Comparison of ENCODE assay signal across 38 mouse cellular contexts in the genomic region with DNA sequence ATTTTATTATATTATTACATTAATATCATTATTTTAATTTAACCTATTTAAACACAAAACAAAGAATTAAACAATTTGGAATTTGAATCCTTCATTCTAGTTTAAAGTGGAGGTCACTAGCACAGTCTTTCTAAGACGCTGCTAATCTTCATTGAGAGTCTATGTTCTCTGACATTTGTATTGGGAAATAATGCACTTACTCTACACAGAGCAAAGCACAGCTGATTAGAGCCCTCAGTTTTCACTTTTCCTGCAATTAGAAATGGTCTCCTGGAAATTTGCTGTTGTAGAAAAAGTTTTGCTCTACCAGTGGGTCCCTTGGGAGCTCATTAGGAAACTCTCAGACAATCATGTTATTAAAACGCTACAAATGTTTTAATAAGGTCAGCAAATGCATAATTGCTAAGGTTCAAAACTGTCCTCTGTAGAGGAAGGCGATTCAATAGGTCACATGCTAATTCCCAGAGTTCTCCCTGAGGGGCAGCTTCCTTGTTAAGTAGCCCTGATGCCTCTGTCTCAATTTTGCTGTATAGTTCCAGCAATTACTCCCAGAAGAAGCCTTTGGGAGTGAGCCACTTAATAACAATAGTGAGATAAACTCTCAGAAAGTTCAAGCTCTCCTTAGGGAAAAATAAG. TPM values are rescaled to one million over a fixed set of nuclear protein-coding genes. Genes with fewer than 3 reads are reported as not detected.
DNase-seq lines count a peak whose midpoint lies in the region; ATAC-seq lines count a peak whose summit lies in the region.
"Had no signal": no experiment of that assay in that cellular context is flagged by ENCODE, and none has a peak within 500 bp of the region (broad histone marks: within the 10 kb centered on the region; RNA-seq: fewer than 3 reads in every experiment).

No protein-coding gene starts in this region.

- H3K4me3 ChIP-seq in embryonic facial prominence, embryonic 11.5 days (ENCODE audit: low read depth, low read length), result no peak overlapping the region
- H3K4me3 ChIP-seq in embryonic facial prominence, embryonic 10.5 days, result no peak overlapping the region
- no peak overlapping the region for H3K4me3 ChIP-seq in neural tube, embryonic 15.5 days (replicated peaks)
- no peak overlapping the region for H3K4me3 ChIP-seq in midbrain, embryonic 15.5 days
- H3K4me3 ChIP-seq: embryonic facial prominence, embryonic 13.5 days; forebrain, embryonic 13.5 days; heart, embryonic 13.5 days; limb, embryonic 13.5 days; liver, embryonic 12.5 days; stomach, embryonic 15.5 days had no signal

- no peak overlapping the region for H3K4me2 ChIP-seq in embryonic facial prominence, embryonic 11.5 days (ENCODE audit: low read depth, low read length)
- H3K4me2 ChIP-seq in neural tube, embryonic 15.5 days, result no peak overlapping the region
- no peak overlapping the region for H3K4me2 ChIP-seq in midbrain, embryonic 15.5 days
- H3K4me2 ChIP-seq: embryonic facial prominence, embryonic 13.5 days; forebrain, embryonic 13.5 days; heart, embryonic 13.5 days; limb, embryonic 13.5 days; liver, embryonic 12.5 days; stomach, embryonic 15.5 days had no signal

- 37% methylated on average over 3 of the region's 3 CpGs for WGBS in embryonic facial prominence, embryonic 11.5 days
- WGBS in embryonic facial prominence, embryonic 10.5 days, result 45% methylated on average over 3 of the region's 3 CpGs
- 68% methylated on average over 3 of the region's 3 CpGs for WGBS in neural tube, embryonic 15.5 days
- WGBS in midbrain, embryonic 15.5 days, result 36% methylated on average over 3 of the region's 3 CpGs

- peak; percentile 1 for DNase-seq in embryonic facial prominence, embryonic 11.5 days (ENCODE audit: low spot score)
- DNase-seq in embryonic facial prominence, embryonic 10.5 days (ENCODE audit: low spot score), result no peak
- DNase-seq in neural tube, embryonic 10.5 days (ENCODE audit: extremely low spot score, low spot score), result no peak
- DNase-seq in lung, postnatal 4 days, result no peak
- DNase-seq: adrenal gland, postnatal 14 days; cerebellum, adult 2 months; cerebellum, postnatal 14 days; gastrocnemius, postnatal 10 days; heart, postnatal 10 days; kidney, adult 8-10 months; kidney, postnatal 4 days; liver, postnatal 0 days; lung, postnatal 36 days; right cerebral cortex, postnatal 25 days had no signal

- no peaks in the 10 kb centered on the region for H3K4me1 ChIP-seq in embryonic facial prominence, embryonic 11.5 days (ENCODE audit: control insufficient read depth, insufficient read depth, low read length)
- no peaks in the 10 kb centered on the region for H3K4me1 ChIP-seq in embryonic facial prominence, embryonic 10.5 days
- no peaks in the 10 kb centered on the region for H3K4me1 ChIP-seq in neural tube, embryonic 15.5 days
- H3K4me1 ChIP-seq in midbrain, embryonic 15.5 days, result 0 out of 2 replicates have a peak, but pooled peaks cover 4% of the 10 kb centered on the region
- H3K4me1 ChIP-seq: embryonic facial prominence, embryonic 13.5 days; forebrain, embryonic 13.5 days; heart, embryonic 13.5 days; limb, embryonic 13.5 days; liver, embryonic 12.5 days; stomach, embryonic 15.5 days had no signal

- no peak overlapping the region for H3K9ac ChIP-seq in embryonic facial prominence, embryonic 11.5 days (replicated peaks; ENCODE audit: low read length)
- H3K9ac ChIP-seq in neural tube, embryonic 15.5 days (replicated peaks), result no peak overlapping the region
- H3K9ac ChIP-seq in midbrain, embryonic 15.5 days, result no peak overlapping the region
- H3K9ac ChIP-seq: embryonic facial prominence, embryonic 13.5 days; forebrain, embryonic 13.5 days; heart, embryonic 13.5 days; limb, embryonic 13.5 days; liver, embryonic 12.5 days; liver, postnatal 0 days; stomach, embryonic 15.5 days had no signal

- no peak for ATAC-seq in embryonic facial prominence, embryonic 11.5 days (replicated peaks; ENCODE audit: insufficient number of reproducible peaks, low FRiP score, low TSS enrichment, low read depth)
- ATAC-seq in neural tube, embryonic 15.5 days (ENCODE audit: low FRiP score), result peak; percentile 73
- ATAC-seq in midbrain, embryonic 15.5 days (replicated peaks), result peak; percentile 69; the same call in 1 of the 2 replicates
- ATAC-seq in erythroid progenitor cell, adult 5-6 weeks (replicated peaks; ENCODE audit: low FRiP score, poor library complexity, severe bottlenecking), result no peak
- ATAC-seq in megakaryocyte, adult 5-6 weeks (ENCODE audit: poor library complexity, severe bottlenecking), result no peak
- ATAC-seq: forebrain, embryonic 13.5 days; intestine, embryonic 16.5 days; liver, embryonic 12.5 days; liver, postnatal 0 days; Patski had no signal

- H3K27me3 ChIP-seq in embryonic facial prominence, embryonic 11.5 days (ENCODE audit: control insufficient read depth, insufficient read depth, low read length), result no peaks in the 10 kb centered on the region
- H3K27me3 ChIP-seq in embryonic facial prominence, embryonic 10.5 days (replicated peaks; ENCODE audit: low read depth, poor library complexity, severe bottlenecking), result no peaks in the 10 kb centered on the region
- no peaks in the 10 kb centered on the region for H3K27me3 ChIP-seq in neural tube, embryonic 15.5 days (replicated peaks)
- H3K27me3 ChIP-seq in midbrain, embryonic 15.5 days (replicated peaks), result no peaks in the 10 kb centered on the region
- H3K27me3 ChIP-seq: embryonic facial prominence, embryonic 13.5 days; forebrain, embryonic 13.5 days; heart, embryonic 13.5 days; limb, embryonic 13.5 days; liver, embryonic 12.5 days; Patski; stomach, embryonic 15.5 days had no signal

- H3K36me3 ChIP-seq in embryonic facial prominence, embryonic 11.5 days (replicated peaks; ENCODE audit: control insufficient read depth, insufficient read depth, low read depth, low read length), result no peaks in the 10 kb centered on the region
- H3K36me3 ChIP-seq in embryonic facial prominence, embryonic 10.5 days (replicated peaks), result no peaks in the 10 kb centered on the region
- H3K36me3 ChIP-seq in neural tube, embryonic 15.5 days, result no peaks in the 10 kb centered on the region
- H3K36me3 ChIP-seq in midbrain, embryonic 15.5 days (replicated peaks), result no peaks in the 10 kb centered on the region
- H3K36me3 ChIP-seq: embryonic facial prominence, embryonic 13.5 days; G1E; heart, embryonic 13.5 days; limb, embryonic 13.5 days; liver, embryonic 12.5 days; stomach, embryonic 15.5 days had no signal

- no peaks in the 10 kb centered on the region for H3K9me3 ChIP-seq in embryonic facial prominence, embryonic 11.5 days (replicated peaks; ENCODE audit: control insufficient read depth, low read length)
- no peaks in the 10 kb centered on the region for H3K9me3 ChIP-seq in embryonic facial prominence, embryonic 10.5 days
- no peaks in the 10 kb centered on the region for H3K9me3 ChIP-seq in neural tube, embryonic 15.5 days (replicated peaks)
- no peaks in the 10 kb centered on the region for H3K9me3 ChIP-seq in midbrain, embryonic 15.5 days
- H3K9me3 ChIP-seq: embryonic facial prominence, embryonic 13.5 days; forebrain, embryonic 13.5 days; G1E; heart, embryonic 13.5 days; limb, embryonic 13.5 days; liver, embryonic 12.5 days; stomach, embryonic 15.5 days had no signal

- no peak overlapping the region for H3K27ac ChIP-seq in embryonic facial prominence, embryonic 11.5 days (replicated peaks; ENCODE audit: low read depth, low read length)
- H3K27ac ChIP-seq in embryonic facial prominence, embryonic 10.5 days (replicated peaks), result no peak overlapping the region
- H3K27ac ChIP-seq in neural tube, embryonic 15.5 days (replicated peaks), result no peak overlapping the region
- H3K27ac ChIP-seq in midbrain, embryonic 15.5 days, result no peak overlapping the region
- H3K27ac ChIP-seq: embryonic facial prominence, embryonic 13.5 days; forebrain, embryonic 13.5 days; heart, embryonic 13.5 days; kidney, postnatal 0 days; limb, embryonic 13.5 days; liver, embryonic 12.5 days; stomach, embryonic 15.5 days had no signal

RNA-seq across cellular contexts. Expression of gene Olfr112, which starts 25.3 kb away (rescaled TPM):
- polyA plus RNA-seq in embryonic facial prominence, embryonic 11.5 days (2014; fragmentation: Nextera tagmentation; extraction: Ambion mirVana), result not detected in 2 replicates
- polyA plus RNA-seq in embryonic facial prominence, embryonic 10.5 days (2016; fragmentation: Nextera tagmentation; extraction: Ambion mirVana), result not detected in 2 replicates
- polyA plus RNA-seq in neural tube, embryonic 15.5 days (2015; fragmentation: Nextera tagmentation; extraction: Ambion mirVana), result not detected in 2 replicates
- polyA plus RNA-seq in midbrain, embryonic 15.5 days (2015; fragmentation: Nextera tagmentation; extraction: Ambion mirVana), result not detected in 2 replicates
- not detected in 2 replicates for total RNA-seq in erythroid progenitor cell, adult 5-6 weeks (2015; ENCODE audit: low replicate concordance)
- total RNA-seq in erythroid progenitor cell, adult 5-6 weeks (2017; ENCODE audit: low replicate concordance), result not detected in 2 replicates
- not detected in 2 replicates for total RNA-seq in megakaryocyte, adult 5-6 weeks (2015)
- not detected in 2 replicates for total RNA-seq in megakaryocyte, adult 5-6 weeks (2017)
- total RNA-seq: adrenal gland, postnatal 14 days; gastrocnemius, postnatal 10 days; heart, adult 8-10 months; heart, postnatal 10 days; layer of hippocampus, adult 8-10 months; layer of hippocampus, postnatal 25 days; left cerebral cortex, adult 8-10 months; left cerebral cortex, postnatal 36 days; megakaryocyte-erythroid progenitor cell, adult 5-6 weeks had no signal
- polyA plus RNA-seq: cerebellum, adult 2 months; cortical plate, adult 2 months; forebrain, embryonic 13.5 days; G1E; gonadal fat pad, adult 2 months; heart, embryonic 13.5 days; intestine, embryonic 16.5 days; kidney, postnatal 0 days; limb, embryonic 13.5 days; liver, embryonic 12.5 days; liver, postnatal 0 days; lung, embryonic 16.5 days; neural tube, embryonic 11.5 days; Patski; stomach, embryonic 15.5 days had no signal

RNA-seq across cellular contexts. Expression of gene Olfr113, which starts 33.5 kb away (rescaled TPM):
- not detected in 2 replicates for polyA plus RNA-seq in embryonic facial prominence, embryonic 11.5 days (2014; fragmentation: Nextera tagmentation; extraction: Ambion mirVana)
- not detected in 2 replicates for polyA plus RNA-seq in embryonic facial prominence, embryonic 10.5 days (2016; fragmentation: Nextera tagmentation; extraction: Ambion mirVana)
- polyA plus RNA-seq in neural tube, embryonic 15.5 days (2015; fragmentation: Nextera tagmentation; extraction: Ambion mirVana), result not detected in 2 replicates
- not detected in 2 replicates for polyA plus RNA-seq in midbrain, embryonic 15.5 days (2015; fragmentation: Nextera tagmentation; extraction: Ambion mirVana)
- total RNA-seq in erythroid progenitor cell, adult 5-6 weeks (2015; ENCODE audit: low replicate concordance), result not detected in 2 replicates
- total RNA-seq in erythroid progenitor cell, adult 5-6 weeks (2017; ENCODE audit: low replicate concordance), result not detected in 2 replicates
- total RNA-seq in megakaryocyte, adult 5-6 weeks (2015), result not detected in 2 replicates
- not detected in 2 replicates for total RNA-seq in megakaryocyte, adult 5-6 weeks (2017)
- total RNA-seq: adrenal gland, postnatal 14 days; gastrocnemius, postnatal 10 days; heart, adult 8-10 months; heart, postnatal 10 days; layer of hippocampus, adult 8-10 months; layer of hippocampus, postnatal 25 days; left cerebral cortex, adult 8-10 months; left cerebral cortex, postnatal 36 days; megakaryocyte-erythroid progenitor cell, adult 5-6 weeks had no signal
- polyA plus RNA-seq: cerebellum, adult 2 months; cortical plate, adult 2 months; embryonic facial prominence, embryonic 13.5 days; forebrain, embryonic 13.5 days; G1E; gonadal fat pad, adult 2 months; heart, embryonic 13.5 days; intestine, embryonic 16.5 days; kidney, postnatal 0 days; limb, embryonic 13.5 days; liver, embryonic 12.5 days; liver, postnatal 0 days; lung, embryonic 16.5 days; neural tube, embryonic 11.5 days; Patski; stomach, embryonic 15.5 days had no signal

RNA-seq across cellular contexts. Expression of gene Olfr111, which starts 36.1 kb away (rescaled TPM):
- not detected in 2 replicates for polyA plus RNA-seq in embryonic facial prominence, embryonic 11.5 days (2014; fragmentation: Nextera tagmentation; extraction: Ambion mirVana)
- not detected in 2 replicates for polyA plus RNA-seq in embryonic facial prominence, embryonic 10.5 days (2016; fragmentation: Nextera tagmentation; extraction: Ambion mirVana)
- polyA plus RNA-seq in neural tube, embryonic 15.5 days (2015; fragmentation: Nextera tagmentation; extraction: Ambion mirVana), result not detected in 2 replicates
- not detected in 2 replicates for polyA plus RNA-seq in midbrain, embryonic 15.5 days (2015; fragmentation: Nextera tagmentation; extraction: Ambion mirVana)
- total RNA-seq in erythroid progenitor cell, adult 5-6 weeks (2015; ENCODE audit: low replicate concordance), result not detected in 2 replicates
- total RNA-seq in erythroid progenitor cell, adult 5-6 weeks (2017; ENCODE audit: low replicate concordance), result not detected in 2 replicates
- total RNA-seq in megakaryocyte, adult 5-6 weeks (2015), result not detected in 2 replicates
- total RNA-seq in megakaryocyte, adult 5-6 weeks (2017), result not detected in 2 replicates
- total RNA-seq: adrenal gland, postnatal 14 days; G1E; gastrocnemius, postnatal 10 days; heart, adult 8-10 months; heart, postnatal 10 days; layer of hippocampus, postnatal 25 days; megakaryocyte-erythroid progenitor cell, adult 5-6 weeks had no signal
- polyA plus RNA-seq: embryonic facial prominence, embryonic 13.5 days; forebrain, embryonic 13.5 days; G1E; heart, embryonic 13.5 days; intestine, embryonic 16.5 days; kidney, postnatal 0 days; limb, embryonic 13.5 days; liver, embryonic 12.5 days; liver, postnatal 0 days; lung, embryonic 16.5 days; neural tube, embryonic 11.5 days; Patski; stomach, embryonic 15.5 days had no signal

RNA-seq across cellular contexts. Expression of gene Olfr114, which starts 48.6 kb away (rescaled TPM):
- not detected in 2 replicates for polyA plus RNA-seq in embryonic facial prominence, embryonic 11.5 days (2014; fragmentation: Nextera tagmentation; extraction: Ambion mirVana)
- not detected in 2 replicates for polyA plus RNA-seq in embryonic facial prominence, embryonic 10.5 days (2016; fragmentation: Nextera tagmentation; extraction: Ambion mirVana)
- not detected in 2 replicates for polyA plus RNA-seq in neural tube, embryonic 15.5 days (2015; fragmentation: Nextera tagmentation; extraction: Ambion mirVana)
- not detected in 2 replicates for polyA plus RNA-seq in midbrain, embryonic 15.5 days (2015; fragmentation: Nextera tagmentation; extraction: Ambion mirVana)
- total RNA-seq in erythroid progenitor cell, adult 5-6 weeks (2015; ENCODE audit: low replicate concordance), result not detected in 2 replicates
- not detected in 2 replicates for total RNA-seq in erythroid progenitor cell, adult 5-6 weeks (2017; ENCODE audit: low replicate concordance)
- not detected in 2 replicates for total RNA-seq in megakaryocyte, adult 5-6 weeks (2015)
- total RNA-seq in megakaryocyte, adult 5-6 weeks (2017), result not detected in 2 replicates
- total RNA-seq: adrenal gland, postnatal 14 days; G1E; gastrocnemius, postnatal 10 days; heart, adult 8-10 months; heart, postnatal 10 days; layer of hippocampus, adult 8-10 months; layer of hippocampus, postnatal 25 days; left cerebral cortex, adult 8-10 months; left cerebral cortex, postnatal 36 days; megakaryocyte-erythroid progenitor cell, adult 5-6 weeks had no signal
- polyA plus RNA-seq: cerebellum, adult 2 months; cortical plate, adult 2 months; embryonic facial prominence, embryonic 13.5 days; forebrain, embryonic 13.5 days; G1E; gonadal fat pad, adult 2 months; heart, embryonic 13.5 days; intestine, embryonic 16.5 days; kidney, postnatal 0 days; limb, embryonic 13.5 days; liver, embryonic 12.5 days; liver, postnatal 0 days; lung, embryonic 16.5 days; neural tube, embryonic 11.5 days; Patski; stomach, embryonic 15.5 days had no signal

RNA-seq across cellular contexts. Expression of gene Olfr110, which starts 51.6 kb away (rescaled TPM):
- not detected in 2 replicates for polyA plus RNA-seq in embryonic facial prominence, embryonic 11.5 days (2014; fragmentation: Nextera tagmentation; extraction: Ambion mirVana)
- not detected in 2 replicates for polyA plus RNA-seq in embryonic facial prominence, embryonic 10.5 days (2016; fragmentation: Nextera tagmentation; extraction: Ambion mirVana)
- polyA plus RNA-seq in neural tube, embryonic 15.5 days (2015; fragmentation: Nextera tagmentation; extraction: Ambion mirVana), result not detected in 2 replicates
- polyA plus RNA-seq in midbrain, embryonic 15.5 days (2015; fragmentation: Nextera tagmentation; extraction: Ambion mirVana), result not detected in 2 replicates
- not detected in 2 replicates for total RNA-seq in erythroid progenitor cell, adult 5-6 weeks (2015; ENCODE audit: low replicate concordance)
- total RNA-seq in erythroid progenitor cell, adult 5-6 weeks (2017; ENCODE audit: low replicate concordance), result not detected in 2 replicates
- not detected in 2 replicates for total RNA-seq in megakaryocyte, adult 5-6 weeks (2015)
- total RNA-seq in megakaryocyte, adult 5-6 weeks (2017), result not detected in 2 replicates
- total RNA-seq: adrenal gland, postnatal 14 days; G1E; gastrocnemius, postnatal 10 days; heart, adult 8-10 months; heart, postnatal 10 days; layer of hippocampus, postnatal 25 days; megakaryocyte-erythroid progenitor cell, adult 5-6 weeks had no signal
- polyA plus RNA-seq: cerebellum, adult 2 months; embryonic facial prominence, embryonic 13.5 days; forebrain, embryonic 13.5 days; G1E; gonadal fat pad, adult 2 months; heart, embryonic 13.5 days; intestine, embryonic 16.5 days; kidney, postnatal 0 days; limb, embryonic 13.5 days; liver, embryonic 12.5 days; liver, postnatal 0 days; lung, embryonic 16.5 days; neural tube, embryonic 11.5 days; Patski; stomach, embryonic 15.5 days had no signal

Comparison
In these comparisons a context has a peak if more than half of its experiments do, and no peak if none do; other contexts are left out.
1. ATAC-seq: peak in neural tube, embryonic 15.5 days (single experiment) and midbrain, embryonic 15.5 days (single experiment); none in embryonic facial prominence, embryonic 11.5 days (single experiment), erythroid progenitor cell, adult 5-6 weeks (single experiment) and megakaryocyte, adult 5-6 weeks (single experiment).